Mouse (Mus musculus) fat pad, adult 2 months (tissue): ENCODE measurements at regions not wholly inside any gene's neighbourhood (a gene's known extent, or its start where the extent isn't known, plus 50 kb on each side); places are given as distances from the start of the nearest gene placed in this dataset.

Source experiments
- DNase-seq: peaks from one replicate; pipeline ENCODE4 v3.0.0-alpha.2; 2011; ENCODE audit warnings: low read depth, low spot score; ENCODE audit errors: extremely low read depth

DNA sequence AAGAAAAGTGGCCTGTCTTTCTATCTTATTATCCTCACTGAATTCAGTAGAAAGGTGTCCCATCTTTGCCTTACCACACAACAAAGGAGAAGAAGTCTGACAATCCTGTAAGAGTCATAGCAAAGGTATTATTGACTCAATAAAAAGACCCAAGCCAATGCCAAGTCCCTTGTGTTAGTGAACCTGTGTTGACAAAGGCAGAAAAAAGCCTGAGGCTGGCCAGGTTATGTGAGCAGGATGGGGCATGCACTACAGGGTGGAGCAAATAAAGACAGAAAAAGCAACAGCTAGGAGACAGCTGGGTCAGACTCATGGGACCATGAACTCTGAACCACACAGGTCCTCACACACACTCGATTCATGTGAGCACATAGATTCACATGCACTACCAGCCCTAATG is 59.7 kb upstream of the Hpf1 start:
- peak; percentile 84 for DNase-seq

DNA sequence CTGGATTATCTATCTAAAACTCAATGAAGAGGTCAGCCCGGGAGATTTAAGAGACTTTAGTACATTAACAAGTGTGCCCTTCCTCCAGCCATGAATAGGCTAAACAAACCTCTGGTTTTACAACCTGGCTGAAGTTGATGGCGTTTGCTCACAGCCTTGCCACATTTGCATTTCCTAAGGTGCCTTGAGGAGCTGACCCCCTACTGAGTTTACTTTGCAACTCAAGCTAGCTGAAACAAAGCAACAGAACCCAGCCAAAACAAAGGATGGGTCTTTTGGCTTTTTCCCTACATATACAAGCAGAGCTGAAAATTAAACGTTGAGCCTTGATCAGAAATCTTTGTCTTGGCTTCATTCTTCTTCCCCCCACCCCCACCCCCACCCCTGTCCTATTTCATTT is 51.7 kb upstream of the Hpf1 start:
- DNase-seq: no peak
